Mouse (Mus musculus) liver, embryonic 15.5 days (tissue): ENCODE measurements around the gene Lypd4. TPM values are rescaled to one million over a fixed set of nuclear protein-coding genes. Genes with fewer than 3 reads are reported as not detected.

Source experiments
- polyA plus RNA-seq: library from polyadenylated mRNA; unstranded; fragments of >200 nt; fragmentation: Nextera tagmentation; extraction: Ambion mirVana; gene quantifications from 2 replicates; pipeline ENCODE4 v1.2.1, GENCODE M21; 2015

Lypd4 gene
- polyA plus RNA-seq, 1 experiment from 2014 or later, result not detected

Other genes starting within 250 kb of the Lypd4 start
- not detected in 2 replicates for gene Lypd3, start 233.4 kb downstream of the Lypd4 start, polyA plus RNA-seq
- gene Tex101, start 193.3 kb downstream of the Lypd4 start, polyA plus RNA-seq, result 0.08 TPM in 1 of 2 replicates, not detected in the other
- gene BC049730, start 160.7 kb downstream of the Lypd4 start, polyA plus RNA-seq, result not detected in 2 replicates
- gene Gm4763, start 143.0 kb downstream of the Lypd4 start, polyA plus RNA-seq, result not detected in 2 replicates
- 10.1 and 13.5 TPM in 2 replicates for gene Cd177, start 109.6 kb downstream of the Lypd4 start, polyA plus RNA-seq
- 2.1 and 2.4 TPM in 2 replicates for gene Ceacam10, start 92.7 kb downstream of the Lypd4 start, polyA plus RNA-seq
- gene Gm9844, start 7.7 kb downstream of the Lypd4 start, polyA plus RNA-seq, result 1.6 and 1.9 TPM in 2 replicates
- not detected in 2 replicates for gene Dmrtc2, start 116 bp upstream of the Lypd4 start, polyA plus RNA-seq
- gene Rps19, start 14.4 kb upstream of the Lypd4 start, polyA plus RNA-seq, result 1,016 and 1,167 TPM in 2 replicates
- gene Cd79a, start 27.4 kb upstream of the Lypd4 start, polyA plus RNA-seq, result 6.0 and 7.2 TPM in 2 replicates
- 41.7 and 46.4 TPM in 2 replicates for gene Arhgef1, start 33.0 kb upstream of the Lypd4 start, polyA plus RNA-seq
- not detected in 2 replicates for gene Gm4881, start 74.6 kb upstream of the Lypd4 start, polyA plus RNA-seq
- gene Rabac1, start 102.8 kb upstream of the Lypd4 start, polyA plus RNA-seq, result 59.4 and 69.5 TPM in 2 replicates
- gene Atp1a3, start 136.0 kb upstream of the Lypd4 start, polyA plus RNA-seq, result 1.3 and 1.5 TPM in 2 replicates
- gene Grik5, start 202.4 kb upstream of the Lypd4 start, polyA plus RNA-seq, result 0.54 and 0.82 TPM in 2 replicates
- 9.9 and 11.1 TPM in 2 replicates for gene Zfp574, start 202.6 kb upstream of the Lypd4 start, polyA plus RNA-seq